Mouse (Mus musculus) naive thymus-derived CD4-positive, alpha-beta T cell, adult 2 months (primary cell): Measurements from ENCODE around the gene Riok2.
"Not testable (repeated sequence)": the region's sequence is repeated elsewhere in the genome, so short reads cannot be mapped to it uniquely, and the experiment has no call there.

ENCODE experiments used
- DNase-seq: peaks from one replicate; pipeline ENCODE4 v3.0.0-alpha.2; 2011; ENCODE audit warnings: low read depth

Riok2 gene

GRCm38 (mm10) chr17:17373918-17374910 lies at the start of gene Riok2:
Gene Riok2, plus strand, starts transcription at chr17:17374309.
- DNase-seq: peak; percentile 99

- DNase-seq: not testable (repeated sequence)
Observed at GRCm38 (mm10) chr17:17326022-17326421, 48.1 kb upstream of the Riok2 start.

GRCm38 (mm10) chr17:17326636-17327035 lies 47.5 kb upstream of the Riok2 start:
- no peak for DNase-seq

DNA sequence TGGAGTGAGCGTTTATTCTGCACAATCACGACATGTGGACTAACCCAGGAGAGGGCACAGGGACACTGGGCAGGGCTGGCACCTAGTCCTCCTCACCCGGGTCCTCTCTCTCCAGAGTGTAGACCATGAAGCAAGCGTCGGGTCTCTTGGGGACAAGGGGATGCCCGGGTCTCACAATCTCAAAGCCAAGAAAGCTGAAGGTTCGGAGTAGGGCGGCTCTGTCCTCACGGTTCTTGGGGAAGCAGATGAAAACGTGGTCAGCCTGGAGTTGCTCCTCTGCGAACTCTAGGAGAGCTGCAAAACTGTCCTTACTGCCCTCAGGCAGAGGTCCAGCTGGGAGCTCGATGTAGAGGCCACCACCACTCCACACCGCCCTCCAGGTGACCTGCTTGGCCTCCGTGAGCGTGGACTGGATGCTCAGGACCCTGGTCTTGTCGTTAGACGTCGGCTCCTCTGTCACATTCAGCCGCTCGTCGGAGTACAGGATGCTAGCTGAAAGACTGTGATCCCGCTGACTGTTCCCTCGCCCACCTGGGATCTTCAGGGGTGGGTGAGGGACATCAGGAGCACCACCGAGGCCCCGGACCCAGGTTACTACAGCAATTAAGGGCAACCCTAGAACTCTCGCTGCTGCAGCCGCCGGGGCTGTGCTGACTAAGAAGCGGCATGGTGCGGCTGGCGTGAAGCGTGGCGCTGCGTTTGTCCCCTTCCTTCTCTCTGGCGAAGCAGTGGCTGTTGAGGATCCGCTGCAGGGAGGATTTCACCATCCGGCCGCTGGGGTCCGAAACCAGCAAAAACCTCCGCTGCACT lies 28.5 kb upstream of the Riok2 start:
- not testable (repeated sequence) for DNase-seq

DNA sequence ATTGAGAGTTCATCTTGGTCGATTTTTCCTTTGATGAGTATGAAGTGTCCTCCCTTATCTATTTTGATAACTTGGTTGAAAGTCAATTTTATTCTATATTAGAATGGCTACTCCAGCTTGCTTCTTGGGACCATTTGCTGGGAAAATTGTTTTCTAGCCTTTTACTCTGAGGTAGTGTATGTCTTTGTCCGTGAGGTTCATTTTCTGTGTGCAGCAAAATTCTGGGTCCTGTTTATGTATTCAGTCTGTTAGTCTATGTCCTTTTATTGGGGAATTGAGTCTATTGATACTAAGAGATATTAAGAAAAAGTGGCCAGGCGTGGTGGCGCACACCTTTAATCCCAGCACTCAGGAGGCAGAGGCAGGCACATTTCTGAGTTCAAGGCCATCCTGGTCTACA lies 27.8 kb upstream of the Riok2 start:
- DNase-seq: not testable (repeated sequence)

GRCm38 (mm10) chr17:17373550-17373917 lies 575 bp upstream of the Riok2 start:
- DNase-seq: no peak

GRCm38 (mm10) chr17:17375581-17375980 lies 1.5 kb downstream of the Riok2 start:
- DNase-seq: no peak

GRCm38 (mm10) chr17:17383703-17384102 lies 9.6 kb downstream of the Riok2 start:
- no peak for DNase-seq

DNA sequence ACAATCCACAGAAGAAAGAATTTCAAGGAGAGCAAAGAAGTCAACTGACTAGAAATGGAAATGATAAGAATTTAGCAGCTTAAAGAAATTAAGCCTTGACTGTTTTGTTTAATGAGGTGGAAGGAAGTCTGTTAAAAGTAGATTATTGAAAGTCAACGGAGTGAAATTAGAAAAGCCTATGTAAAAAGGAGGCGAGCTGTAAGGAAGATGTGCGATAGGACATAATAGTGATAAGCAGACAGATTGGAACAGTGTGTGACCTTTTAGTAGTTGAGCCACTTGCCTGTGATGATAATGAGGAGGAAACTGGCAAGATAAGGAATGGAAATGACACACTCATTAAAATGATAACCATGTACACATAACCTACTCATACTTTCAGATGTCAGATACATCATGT lies 10.4 kb downstream of the Riok2 start:
- no peak for DNase-seq

DNA sequence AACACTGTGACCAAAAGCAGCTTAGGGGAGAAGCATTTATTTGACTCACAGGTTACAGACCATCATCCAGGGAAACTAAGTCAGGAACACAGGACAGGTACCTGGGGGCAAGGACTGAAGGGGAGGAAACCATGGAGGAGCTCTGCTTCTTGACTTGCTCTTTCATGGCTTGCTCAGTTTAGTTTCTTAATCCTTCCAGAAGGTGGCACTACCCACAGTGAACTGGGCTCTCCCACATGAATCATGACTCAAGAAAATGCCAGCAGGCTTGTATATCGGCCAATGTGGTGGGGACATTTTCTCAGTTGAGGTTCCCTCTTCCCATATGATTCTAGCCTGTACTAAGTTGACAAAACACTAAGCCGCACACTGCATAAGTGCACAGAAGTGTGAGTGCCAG lies 12.0 kb downstream of the Riok2 start:
- no peak for DNase-seq

DNA sequence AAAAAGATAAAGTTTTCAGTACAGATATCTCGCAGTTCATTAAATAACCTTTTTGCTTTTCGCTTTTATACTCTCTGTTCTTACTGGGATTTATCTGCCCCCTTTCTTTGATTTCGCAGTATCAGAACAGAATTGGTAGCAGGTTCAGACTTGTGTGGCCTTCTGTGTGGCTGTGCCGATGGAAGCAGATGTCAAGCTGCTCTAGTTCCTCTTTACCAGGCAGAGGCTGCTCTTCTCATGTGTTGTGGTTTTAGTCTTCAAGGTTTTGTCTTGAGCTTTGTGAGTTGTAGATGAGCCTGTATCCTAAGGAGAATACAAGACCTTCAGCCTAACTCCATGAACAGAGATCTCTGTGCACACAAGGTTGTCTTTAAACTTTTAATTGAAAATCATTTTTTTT lies 17.7 kb downstream of the Riok2 start:
- no peak for DNase-seq

DNA sequence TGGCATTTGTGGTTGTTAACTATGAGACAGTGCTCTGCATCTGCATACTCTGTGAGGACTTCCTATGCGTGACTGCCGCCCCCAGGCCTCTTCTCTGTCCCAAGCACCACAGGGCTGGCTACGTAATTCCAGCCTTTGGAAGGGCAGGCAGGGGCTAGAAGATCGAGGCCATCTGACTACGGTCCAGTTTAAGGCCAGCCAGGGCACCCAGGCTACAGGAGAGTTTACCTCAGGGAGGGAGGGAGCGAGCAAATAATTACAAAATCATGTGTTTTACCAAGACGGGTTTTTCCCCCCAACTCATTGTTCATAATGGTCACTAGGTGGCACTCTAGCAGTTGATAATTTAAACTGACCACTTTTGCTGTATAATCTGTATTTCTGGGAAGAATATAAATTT lies 18.8 kb downstream of the Riok2 start:
- peak; percentile 31 for DNase-seq

DNA sequence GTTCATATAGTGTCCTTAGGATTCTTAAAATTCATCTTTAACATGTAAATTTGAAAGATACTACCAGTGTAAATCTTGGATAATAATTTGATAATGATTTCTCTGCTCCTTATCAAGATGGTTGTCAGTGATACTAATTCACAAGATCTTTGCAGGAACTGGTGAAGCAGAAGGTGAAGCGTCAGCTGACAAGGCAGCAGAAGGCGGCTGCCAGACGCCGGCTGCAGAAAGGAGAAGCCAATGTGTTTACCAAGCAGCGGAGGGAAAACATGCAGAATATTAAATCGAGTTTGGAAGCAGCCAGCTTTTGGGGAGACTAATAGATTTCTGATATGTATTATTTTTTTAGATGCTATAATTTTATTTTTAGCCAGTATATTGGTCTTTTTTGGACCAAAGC lies 19.2 kb downstream of the Riok2 start:
- no peak for DNase-seq

DNA sequence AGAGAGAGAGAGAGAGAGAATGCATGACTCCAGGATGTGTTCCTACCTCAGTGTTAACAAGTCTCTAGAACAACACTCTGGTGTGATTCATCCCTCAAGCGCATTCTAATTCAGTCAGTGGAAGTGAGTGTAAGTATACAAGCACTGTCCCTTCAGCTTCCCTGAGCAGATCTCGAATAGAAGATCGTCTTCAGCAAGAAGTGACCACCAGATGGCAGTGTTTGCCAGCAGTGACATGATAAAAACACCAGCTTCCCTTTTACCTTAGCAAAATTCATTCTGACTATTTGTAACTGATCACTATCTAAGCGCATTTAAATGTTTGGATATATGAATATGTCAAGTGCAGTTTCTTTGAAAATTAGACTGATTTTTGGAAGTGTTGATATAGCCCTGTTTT lies 20.2 kb downstream of the Riok2 start:
- DNase-seq: peak; percentile 87

DNA sequence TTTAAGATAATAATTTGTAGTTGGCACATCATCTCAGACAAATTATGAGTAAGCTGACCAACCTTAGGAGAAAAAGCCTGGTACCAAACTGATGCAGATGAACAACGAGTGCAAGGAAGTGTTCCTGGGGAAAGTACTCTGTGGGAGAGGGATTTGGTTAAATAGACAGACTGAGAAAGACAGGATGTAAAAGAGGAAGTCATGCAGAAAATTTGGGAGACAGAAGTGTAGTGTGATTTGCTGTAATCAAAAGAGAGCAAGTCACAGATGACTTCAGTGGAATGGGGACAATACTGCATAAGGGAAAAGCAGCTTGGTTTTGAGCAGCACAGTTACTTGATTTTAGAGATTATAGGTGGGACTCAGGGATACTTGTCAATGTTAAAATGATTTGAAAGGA lies 22.8 kb downstream of the Riok2 start:
- DNase-seq: no peak

- DNase-seq: no peak
Observed at GRCm38 (mm10) chr17:17398664-17399063, 24.6 kb downstream of the Riok2 start.

DNA sequence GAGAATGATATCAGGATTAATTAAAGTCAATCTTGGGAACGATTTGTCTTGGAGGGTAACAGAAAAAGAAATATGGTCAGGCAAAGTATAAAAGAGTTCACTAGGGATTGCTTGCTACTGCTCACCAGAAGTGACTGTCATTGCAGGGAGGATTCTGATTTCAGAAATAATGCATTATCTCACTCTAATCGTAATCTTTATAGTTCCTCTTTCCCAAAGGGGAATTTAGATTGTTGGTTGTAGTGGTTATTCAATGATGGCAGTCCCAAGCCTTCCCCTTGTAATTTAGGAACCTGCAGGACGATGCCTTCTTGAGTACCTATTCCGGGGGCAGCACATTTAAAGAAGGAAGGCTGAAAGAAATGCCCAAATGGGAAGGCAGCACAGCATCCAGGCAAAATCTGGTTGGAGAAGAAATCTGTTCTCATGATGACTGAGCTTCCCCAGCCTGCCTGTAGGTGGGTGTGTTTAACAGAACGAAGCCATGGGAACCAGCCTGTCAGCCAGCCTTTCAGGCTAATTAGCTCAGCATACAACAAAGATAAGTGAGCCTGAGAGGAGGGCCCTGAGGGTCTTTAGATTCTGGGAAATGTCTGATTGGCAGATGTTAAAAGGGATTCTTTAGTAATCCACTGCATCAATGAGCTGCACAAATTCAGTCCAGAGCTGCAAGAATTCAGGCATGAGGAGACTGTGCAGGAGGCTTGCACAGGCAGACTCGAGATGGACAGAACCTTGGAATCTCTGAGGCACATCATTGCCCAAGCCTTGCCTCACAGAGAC lies 28.3 kb downstream of the Riok2 start, which contains the start of gene Lix1:
TSS of gene Lix1 (plus strand) at position 451 of the 783 bp plus-strand sequence.
- no peak for DNase-seq

- no peak for DNase-seq
Observed at GRCm38 (mm10) chr17:17403038-17403437, 28.9 kb downstream of the Riok2 start.

DNA sequence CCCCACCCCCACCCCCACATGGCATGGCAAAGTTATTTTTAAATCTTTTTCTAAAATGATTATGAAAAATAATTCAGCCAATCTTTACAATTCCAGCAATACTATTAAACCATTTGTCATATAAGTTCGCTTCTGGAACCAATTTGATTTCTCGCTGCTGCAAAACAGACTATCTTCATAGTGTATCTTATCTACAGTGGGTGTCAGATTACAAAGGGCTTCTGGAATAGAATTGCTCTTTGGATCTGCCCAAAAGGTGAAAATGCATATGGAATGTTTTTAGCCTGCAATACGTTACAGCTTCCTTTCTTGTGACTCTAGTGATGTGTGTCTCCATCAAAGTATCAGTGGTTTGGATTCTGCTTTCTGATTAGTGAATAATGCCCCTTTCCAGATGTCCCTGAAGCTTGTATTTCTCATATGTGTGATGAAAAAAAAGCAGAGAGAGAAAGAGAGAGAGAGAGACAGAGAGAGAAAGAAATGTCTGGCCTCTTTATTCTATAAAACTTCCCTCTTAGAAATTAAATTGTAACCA lies 29.5 kb downstream of the Riok2 start:
- no peak for DNase-seq

DNA sequence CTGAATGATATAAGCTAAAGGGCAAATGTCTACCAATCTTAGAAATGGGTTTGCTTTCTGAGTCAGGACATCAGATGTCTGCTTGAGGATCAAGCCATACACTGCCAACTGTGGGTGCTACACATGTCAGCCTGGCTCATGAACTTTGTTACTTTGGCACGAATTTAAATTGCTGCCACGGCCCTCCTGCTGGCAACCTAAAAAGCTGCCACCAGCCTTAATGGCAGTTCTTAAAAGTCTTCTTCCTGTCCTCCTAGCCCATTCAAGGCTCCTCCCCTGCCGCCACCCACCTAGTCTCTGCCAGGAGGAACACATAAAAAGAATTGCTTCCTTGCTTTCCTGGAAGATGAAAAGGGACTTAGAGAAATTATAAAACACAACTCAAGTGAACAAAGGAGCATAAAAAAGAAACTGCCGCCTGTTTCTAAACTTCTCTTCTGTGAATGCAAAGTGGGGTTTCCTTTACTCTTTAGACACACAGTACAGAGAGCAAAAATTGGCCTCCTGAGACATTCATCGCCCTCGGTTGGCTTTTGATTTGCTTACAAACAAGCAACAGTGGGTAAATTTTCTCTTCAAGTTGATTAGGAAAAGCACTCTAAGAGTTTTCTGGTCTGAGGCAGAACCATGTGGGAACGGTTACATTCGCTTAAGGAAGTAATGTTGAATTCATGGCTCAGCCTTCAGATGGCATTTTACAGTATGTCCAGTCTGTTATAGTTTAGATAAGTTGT lies 30.9 kb downstream of the Riok2 start:
- peak; percentile 37 for DNase-seq

DNA sequence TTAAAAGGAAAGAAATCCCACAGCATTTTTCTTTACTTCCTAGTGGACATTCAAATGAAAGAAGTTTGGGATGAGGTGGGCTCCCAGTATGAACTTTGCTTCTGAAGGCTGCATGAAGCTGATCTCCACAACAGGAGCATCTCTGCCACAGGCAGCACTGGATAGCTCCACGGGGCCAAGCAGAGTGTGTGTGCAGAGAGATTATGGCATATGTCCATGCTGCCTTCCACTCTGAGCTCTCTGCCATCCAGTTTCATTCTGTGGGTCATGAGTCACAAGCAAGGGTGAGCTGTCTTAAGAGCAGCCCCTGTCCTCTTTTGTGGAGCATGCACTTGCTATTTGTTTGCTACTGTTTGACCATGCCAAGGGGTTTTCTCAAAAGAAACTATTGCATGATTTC lies 31.5 kb downstream of the Riok2 start:
- DNase-seq: no peak
